Mouse (Mus musculus) liver, embryonic 13.5 days (tissue): ENCODE measurements around the gene Pbxip1. TPM values are rescaled to one million over a fixed set of nuclear protein-coding genes. Genes with fewer than 3 reads are reported as not detected.

Experiments used
- ATAC-seq: fragments of 200-750 bp; cut with Nextera tagmentation; 2 replicates; pipeline ENCODE4 v1.8.0; 2017; ENCODE audit warnings: low read depth, mild to moderate bottlenecking, moderate number of reproducible peaks, moderate library complexity
- DNase-seq: peaks from one replicate; pipeline ENCODE4 v3.0.0; 2022
- H3K27ac ChIP-seq: fragments of 300-500 bp; sonication (generic); 2 replicates; pipeline ENCODE4 v1.5.1; 2015; ENCODE audit warnings: moderate library complexity, mild to moderate bottlenecking, inconsistent platforms
- H3K27me3 ChIP-seq: fragments of 300-500 bp; sonication (generic); 2 replicates; pipeline ENCODE4 v1.6.1; 2015; ENCODE audit warnings: mild to moderate bottlenecking, inconsistent platforms
- H3K36me3 ChIP-seq: fragments of 300-500 bp; sonication (generic); 2 replicates; pipeline ENCODE4 v1.6.1; 2015; ENCODE audit warnings: mild to moderate bottlenecking, inconsistent platforms
- H3K4me1 ChIP-seq: fragments of 300-500 bp; sonication (generic); replicated peaks from 2 replicates; pipeline ENCODE4 v1.6.1; 2015; ENCODE audit warnings: inconsistent platforms
- H3K4me2 ChIP-seq: fragments of 300-500 bp; sonication (generic); 2 replicates; pipeline ENCODE4 v1.6.1; 2015; ENCODE audit warnings: inconsistent platforms, mild to moderate bottlenecking, moderate library complexity
- H3K4me3 ChIP-seq: fragments of 300-500 bp; sonication (generic); replicated peaks from 2 replicates; pipeline ENCODE4 v1.5.1; 2015; ENCODE audit warnings: mild to moderate bottlenecking, inconsistent platforms
- H3K9ac ChIP-seq: fragments of 300-500 bp; sonication (generic); 2 replicates; pipeline ENCODE4 v1.6.1; 2015; ENCODE audit warnings: mild to moderate bottlenecking, inconsistent platforms
- H3K9me3 ChIP-seq: fragments of 300-500 bp; sonication (generic); replicated peaks from 2 replicates; pipeline ENCODE4 v1.6.1; 2016; ENCODE audit warnings: inconsistent platforms
- WGBS: fragments of 180-500 bp; shearing (Covaris S2); methylation state at CpG from one replicate; pipeline ENCODE4 v1.1.7; 2015; ENCODE audit not compliant: insufficient replicate concordance; 5-methylcytosine and 5-hydroxymethylcytosine counted together
- polyA plus RNA-seq: library from polyadenylated mRNA; unstranded; fragments of >200 nt; fragmentation: Nextera tagmentation; extraction: Ambion mirVana; gene quantifications from 2 replicates; pipeline ENCODE4 v1.2.1, GENCODE M21; 2015

The Pbxip1 gene
- polyA plus RNA-seq, 1 experiment from 2014 or later = 6.0 TPM

- Histone ChIP-seq H3K4me3 (no peak overlapping the region), H3K9me3 (no peaks in the 10 kb centered on the region), H3K4me2 (no peak overlapping the region), H3K36me3 (no peaks in the 10 kb centered on the region), H3K9ac (no peak overlapping the region), H3K27ac (no peak overlapping the region), H3K27me3 (peaks cover 10% of the 10 kb centered on the region), H3K4me1 (peaks cover 8% of the 10 kb centered on the region; the same call in 1 of the 2 replicates)
- ATAC-seq (no peak), DNase-seq (no peak)
- WGBS = 74% methylated on average over 5 of the region's 5 CpGs
Measured at GRCm38 (mm10) chr3:89491559-89491958, 55.1 kb downstream of the Pbxip1 start.

GRCm38 (mm10) chr3:89492701-89493151 lies 56.2 kb downstream of the Pbxip1 start:
- DNase-seq (no peak), ATAC-seq (no peak)
- H3K4me2 ChIP-seq = no peak overlapping the region
- H3K4me1 ChIP-seq = peaks cover 8% of the 10 kb centered on the region; the same call in 1 of the 2 replicates
- H3K9me3 ChIP-seq = no peaks in the 10 kb centered on the region
- 56% methylated on average over 8 of the region's 8 CpGs for WGBS
- H3K27me3 ChIP-seq = peaks cover under 1% of the 10 kb centered on the region; the same call in 1 of the 2 replicates
- no peak overlapping the region for H3K9ac ChIP-seq
- no peaks in the 10 kb centered on the region for H3K36me3 ChIP-seq
- H3K27ac ChIP-seq = no peak overlapping the region
- no peak overlapping the region for H3K4me3 ChIP-seq

GRCm38 (mm10) chr3:89494630-89495029 lies 58.1 kb downstream of the Pbxip1 start:
- no peak for DNase-seq
- Histone ChIP-seq H3K9me3 (no peaks in the 10 kb centered on the region), H3K36me3 (no peaks in the 10 kb centered on the region), H3K4me2 (no peak overlapping the region), H3K27ac (no peak overlapping the region), H3K4me1 (peaks cover 3% of the 10 kb centered on the region; the same call in 1 of the 2 replicates), H3K9ac (no peak overlapping the region), H3K27me3 (no peaks in the 10 kb centered on the region), H3K4me3 (no peak overlapping the region)
- no peak for ATAC-seq
- WGBS = 66% methylated on average over 5 of the region's 5 CpGs

- no peak for DNase-seq
- Histone ChIP-seq H3K27ac (no peak overlapping the region), H3K36me3 (no peaks in the 10 kb centered on the region), H3K4me2 (no peak overlapping the region), H3K9ac (no peak overlapping the region), H3K4me1 (no peaks in the 10 kb centered on the region), H3K27me3 (no peaks in the 10 kb centered on the region), H3K9me3 (no peaks in the 10 kb centered on the region), H3K4me3 (no peak overlapping the region)
- ATAC-seq = no peak
- 57% methylated on average over 3 of the region's 3 CpGs for WGBS
Measured at GRCm38 (mm10) chr3:89496366-89496765, 59.9 kb downstream of the Pbxip1 start.

- Histone ChIP-seq H3K4me1 (no peaks in the 10 kb centered on the region), H3K9ac (no peak overlapping the region), H3K9me3 (no peaks in the 10 kb centered on the region), H3K36me3 (no peaks in the 10 kb centered on the region), H3K27ac (no peak overlapping the region), H3K27me3 (no peaks in the 10 kb centered on the region; the same call in 1 of the 2 replicates), H3K4me2 (no peak overlapping the region), H3K4me3 (no peak overlapping the region)
- WGBS = 33% methylated on average over 7 of the region's 7 CpGs
- DNase-seq (no peak), ATAC-seq (no peak)
Measured at GRCm38 (mm10) chr3:89499696-89500095, 63.2 kb downstream of the Pbxip1 start.

Other genes with a start within 250 kb of the Pbxip1 start
- gene Gba, start 233.8 kb upstream of the Pbxip1 start, polyA plus RNA-seq = 21.7 and 23.7 TPM in 2 replicates
- gene Thbs3, start 221.5 kb upstream of the Pbxip1 start, polyA plus RNA-seq = 1.0 and 1.5 TPM in 2 replicates
- 152 and 155 TPM in 2 replicates for gene Mtx1, start 209.6 kb upstream of the Pbxip1 start, polyA plus RNA-seq
- gene Muc1, start 207.6 kb upstream of the Pbxip1 start, polyA plus RNA-seq = 0.14 and 0.51 TPM in 2 replicates
- gene Krtcap2, start 190.7 kb upstream of the Pbxip1 start, polyA plus RNA-seq = 152 and 155 TPM in 2 replicates
- 0.14 and 0.23 TPM in 2 replicates for gene Trim46, start 190.4 kb upstream of the Pbxip1 start, polyA plus RNA-seq
- 57.2 and 64.5 TPM in 2 replicates for gene Dpm3, start 177.3 kb upstream of the Pbxip1 start, polyA plus RNA-seq
- gene Slc50a1, start 166.1 kb upstream of the Pbxip1 start, polyA plus RNA-seq = 17.4 and 18.0 TPM in 2 replicates
- gene Efna1, start 155.6 kb upstream of the Pbxip1 start, polyA plus RNA-seq = 4.3 and 4.6 TPM in 2 replicates
- 0.32 and 0.41 TPM in 2 replicates for gene Efna3, start 113.7 kb upstream of the Pbxip1 start, polyA plus RNA-seq
- 1.0 and 1.2 TPM in 2 replicates for gene Efna4, start 98.7 kb upstream of the Pbxip1 start, polyA plus RNA-seq
- gene Adam15, start 86.7 kb upstream of the Pbxip1 start, polyA plus RNA-seq = 9.5 and 9.6 TPM in 2 replicates
- gene Dcst2, start 74.7 kb upstream of the Pbxip1 start, polyA plus RNA-seq = 0.07 and 0.08 TPM in 2 replicates
- not detected in 2 replicates for gene Dcst1, start 71.5 kb upstream of the Pbxip1 start, polyA plus RNA-seq
- 0.97 and 1.8 TPM in 2 replicates for gene Zbtb7b, start 41.9 kb upstream of the Pbxip1 start, polyA plus RNA-seq
- not detected in 2 replicates for gene Lenep, start 33.9 kb upstream of the Pbxip1 start, polyA plus RNA-seq
- gene Flad1, start 24.8 kb upstream of the Pbxip1 start, polyA plus RNA-seq = 18.0 and 18.7 TPM in 2 replicates
- 282 and 301 TPM in 2 replicates for gene Cks1b, start 18.3 kb upstream of the Pbxip1 start, polyA plus RNA-seq
- 42.3 and 51.4 TPM in 2 replicates for gene Shc1, start 18.3 kb upstream of the Pbxip1 start, polyA plus RNA-seq
- gene Pygo2, start 6.5 kb upstream of the Pbxip1 start, polyA plus RNA-seq = 11.0 and 12.0 TPM in 2 replicates
- 39.5 and 40.4 TPM in 2 replicates for gene Pmvk, start 17.8 kb downstream of the Pbxip1 start, polyA plus RNA-seq
- 0.03 and 0.05 TPM in 2 replicates for gene Kcnn3, start 83.5 kb downstream of the Pbxip1 start, polyA plus RNA-seq